Mouse (Mus musculus): Measurements from ENCODE around the gene Prl6a1.

Gene Prl6a1

DNA sequence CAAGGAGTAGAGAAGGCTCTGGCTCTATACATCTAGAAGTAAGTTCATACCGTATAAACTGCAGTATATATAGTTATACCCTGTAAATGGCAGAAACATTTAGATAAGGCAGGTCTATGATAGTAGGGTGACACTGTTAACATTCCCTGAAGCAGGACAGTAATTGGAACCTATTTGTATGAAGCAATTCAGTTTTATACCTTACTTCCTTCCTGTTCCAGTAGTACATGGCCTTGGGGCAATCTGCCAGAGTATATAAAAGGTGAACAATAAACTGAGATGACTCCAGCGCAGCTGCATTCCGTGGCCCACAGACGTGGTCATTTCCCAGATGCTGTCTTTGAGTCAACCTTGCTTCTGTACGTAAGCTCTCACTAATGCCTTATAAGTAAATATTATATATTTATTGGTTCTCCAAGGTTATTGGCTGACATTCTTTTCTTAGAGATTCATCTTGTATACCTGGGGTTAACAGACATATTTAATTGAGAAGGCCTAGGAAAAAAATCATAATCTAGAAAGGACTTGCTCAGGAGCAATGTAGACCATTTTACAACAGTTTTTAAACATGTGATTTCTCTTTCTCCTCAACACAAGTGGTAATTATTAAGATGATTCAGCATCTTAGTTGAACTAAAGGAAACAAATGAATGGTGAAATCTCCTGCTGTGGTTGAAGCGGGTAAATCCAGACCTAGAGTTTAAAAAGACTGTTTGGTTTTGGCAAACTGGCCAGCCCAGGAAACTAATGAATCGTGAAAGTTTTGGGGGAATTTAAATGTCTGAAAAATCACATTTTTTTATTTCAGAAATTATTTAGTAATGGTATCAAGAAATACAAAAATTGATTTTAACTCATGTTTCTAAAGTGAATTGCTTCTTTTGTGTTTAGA, at the start of gene Prl6a1:
Gene Prl6a1, plus strand, starts transcription at position 294 of the 892 bp plus-strand sequence.
- DNase-seq = no peak

DNA sequence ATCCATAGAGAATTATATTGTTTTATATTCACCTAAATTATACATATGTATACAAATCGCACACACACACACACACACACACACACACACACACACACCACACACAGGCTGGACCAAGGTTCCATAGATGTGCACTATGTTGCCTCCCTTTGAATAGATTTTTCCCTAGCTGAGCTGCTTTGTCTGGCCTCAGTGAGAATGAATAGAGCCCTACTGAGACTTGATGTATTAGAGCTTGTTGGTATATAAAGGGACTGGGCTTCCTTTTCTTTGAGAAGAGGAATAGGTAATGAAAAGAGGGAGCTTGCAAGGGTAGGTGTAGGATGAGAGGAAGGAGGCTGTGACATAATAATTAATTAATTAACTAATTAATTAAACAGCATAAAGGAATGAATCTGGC, 22.6 kb downstream of the Prl6a1 start:
- DNase-seq = no peak

DNA sequence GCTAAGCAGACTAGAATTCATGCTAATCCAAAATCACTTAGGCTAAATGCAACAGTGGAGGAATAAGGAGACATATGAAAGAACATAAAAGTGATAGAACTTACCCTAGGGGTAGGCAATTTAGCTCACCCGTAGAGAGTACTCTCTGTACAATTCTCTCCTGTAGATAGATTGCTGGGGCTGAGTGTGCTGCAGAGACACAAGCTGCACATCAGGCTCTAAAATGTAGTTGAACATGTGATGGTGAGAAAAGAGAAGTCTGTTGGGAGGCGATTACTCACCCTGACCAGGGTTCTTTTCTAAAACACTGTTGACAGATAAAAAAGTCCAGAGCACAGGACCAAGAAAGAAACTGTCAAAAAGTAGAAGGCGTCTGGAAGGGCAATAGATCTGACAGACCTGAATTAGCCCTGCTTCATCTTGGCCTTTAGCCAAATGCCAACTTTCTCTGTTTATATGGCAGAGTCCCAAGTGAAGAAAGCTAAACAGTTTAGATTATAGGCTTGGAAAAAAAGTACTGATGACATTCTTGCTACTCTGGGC, 30.4 kb downstream of the Prl6a1 start:
- no peak for DNase-seq

DNA sequence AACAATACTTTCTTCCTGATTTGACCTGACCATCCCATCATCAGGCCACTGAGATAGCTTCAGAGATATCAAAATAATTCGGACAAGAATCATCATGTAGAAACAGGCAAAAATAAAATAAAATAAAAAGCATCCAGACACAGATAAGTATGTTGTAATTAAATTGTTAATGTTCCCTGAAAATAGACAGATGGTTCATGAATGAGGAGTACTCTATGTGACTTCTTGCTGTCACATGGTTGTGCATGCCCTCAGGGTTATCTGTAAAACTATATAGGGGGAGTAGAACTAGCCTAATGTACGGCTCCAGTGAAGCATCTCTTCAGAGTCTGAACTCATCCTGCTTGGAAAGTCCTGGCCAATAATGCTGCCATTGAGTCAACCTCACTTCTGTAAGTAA, 32.9 kb downstream of the Prl6a1 start, which contains the start of gene Prl8a2:
Gene Prl8a2, plus strand, starts transcription at position 301 of the 400 bp plus-strand sequence.
- no peak for DNase-seq

All from cerebellum, adult 9-10 months (tissue).